Mouse (Mus musculus) layer of hippocampus, adult 2 months (tissue): ENCODE data around the gene Gm3147. TPM values are rescaled to one million over a fixed set of nuclear protein-coding genes. Genes with fewer than 3 reads are reported as not detected.
"Not testable (repeated sequence)": the region's sequence is repeated elsewhere in the genome, so short reads cannot be mapped to it uniquely, and the experiment has no call there.

ENCODE experiments used
- DNase-seq, 2 experiments: peaks; one replicate each; pipeline ENCODE4 v3.0.0; 2022; ENCODE audit warnings: low spot score in 2 of 2
- H3K27ac ChIP-seq: fragments of 200-600 bp; 2 replicates; pipeline ENCODE4 v1.8.1; 2022
- H3K4me3 ChIP-seq: fragments of 200-600 bp; 2 replicates; pipeline ENCODE4 v1.8.1; 2022; ENCODE audit warnings: mild to moderate bottlenecking
- long read RNA-seq, 2 experiments: library from polyadenylated mRNA; stranded (forward); transcript quantifications; one replicate each; pipeline ENCODE4 v2.0.0; 2021; ENCODE audit warnings: borderline mapping rate in 2 of 2
- total RNA-seq, 2 experiments: library from RNA; stranded (reverse); gene quantifications; 2 replicates each; pipeline ENCODE4 v1.2.3; 2021

The Gm3147 gene
- total RNA-seq, result not detected
- long read RNA-seq, experiment 1, result 0 reads
- long read RNA-seq, experiment 2, result 0 reads

DNA sequence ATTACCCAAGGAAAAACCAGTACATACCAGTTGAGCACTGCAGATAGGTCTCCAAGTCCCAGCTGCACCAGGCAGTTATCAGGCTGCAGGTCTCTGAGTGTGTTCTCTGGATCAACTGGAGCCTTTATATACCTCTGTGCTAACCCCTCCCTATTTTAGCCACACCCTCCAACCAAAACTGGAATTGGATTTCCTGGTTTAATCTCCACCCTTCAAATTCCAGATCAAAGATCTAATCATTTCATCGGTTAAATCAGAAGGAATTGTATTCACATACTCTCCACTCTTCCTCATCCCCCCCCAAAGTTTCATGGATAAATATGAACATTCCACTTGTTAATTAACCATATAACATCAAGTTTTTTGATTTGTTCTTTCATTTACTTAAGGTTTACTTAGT, at the start of gene Gm3147:
TSS of gene Gm3147 (minus strand) at position 101 of the 400 bp plus-strand sequence.
- H3K4me3 ChIP-seq, H3K27ac ChIP-seq, DNase-seq: not testable (repeated sequence)

GRCm38 (mm10) chr5:94648082-94648481, 31.9 kb upstream of the Gm3147 start, which contains the start of gene Gm6205:
Gene Gm6205 (plus strand): TSS chr5:94648382.
- DNase-seq, H3K27ac ChIP-seq, H3K4me3 ChIP-seq: not testable (repeated sequence)

DNA sequence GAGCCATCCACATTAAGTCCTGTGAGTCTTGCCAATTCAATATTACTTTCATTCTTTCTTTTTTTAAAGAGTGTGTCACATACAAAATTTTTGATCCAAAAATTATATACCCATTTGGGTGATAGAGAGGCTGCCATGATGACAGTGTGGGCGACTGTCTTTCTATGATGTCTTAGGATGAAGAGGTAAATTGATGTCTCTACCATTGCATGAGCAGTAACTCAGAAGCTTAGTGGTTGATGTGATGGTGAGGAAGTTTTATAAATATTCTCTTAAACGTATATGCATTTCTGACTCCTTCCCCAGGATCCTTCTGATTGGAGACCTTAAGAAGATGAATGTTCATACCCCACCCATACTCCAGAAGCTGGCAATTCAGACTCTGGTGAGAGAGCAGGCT, 7.5 kb upstream of the Gm3147 start, which contains the start of gene Gm6509:
TSS of gene Gm6509 (plus strand) at position 301 of the 400 bp plus-strand sequence.
- not testable (repeated sequence) for H3K4me3 ChIP-seq, DNase-seq, H3K27ac ChIP-seq

Other genes with a start within 250 kb of the Gm3147 start
- not detected for gene Gm7682, start 170.6 kb downstream of the Gm3147 start, total RNA-seq
- gene Gm3139, start 90.1 kb downstream of the Gm3147 start, total RNA-seq, result not detected
- gene Gm6509, start 7.6 kb upstream of the Gm3147 start, total RNA-seq, result not detected
- not detected for gene Gm6205, start 32.0 kb upstream of the Gm3147 start, total RNA-seq
- not detected for gene Gm3183, start 249.1 kb upstream of the Gm3147 start, total RNA-seq